Mouse (Mus musculus) spleen, adult 2 months (tissue): ENCODE measurements around the gene Arhgdia.

ENCODE experiments used
- CTCF ChIP-seq: fragments of 200-500 bp; IDR thresholded peaks from 2 replicates; pipeline ENCODE4 v1.5.1; 2011; ENCODE audit warnings: mild to moderate bottlenecking, inconsistent platforms; ENCODE audit not compliant: insufficient read depth, insufficient read length, insufficient replicate concordance; ENCODE audit errors: extremely low read depth
- POLR2A ChIP-seq: fragments of 200-500 bp; IDR thresholded peaks from 2 replicates; pipeline ENCODE4 v1.6.1; 2011; ENCODE audit warnings: low read depth, low read length, inconsistent platforms

DNA sequence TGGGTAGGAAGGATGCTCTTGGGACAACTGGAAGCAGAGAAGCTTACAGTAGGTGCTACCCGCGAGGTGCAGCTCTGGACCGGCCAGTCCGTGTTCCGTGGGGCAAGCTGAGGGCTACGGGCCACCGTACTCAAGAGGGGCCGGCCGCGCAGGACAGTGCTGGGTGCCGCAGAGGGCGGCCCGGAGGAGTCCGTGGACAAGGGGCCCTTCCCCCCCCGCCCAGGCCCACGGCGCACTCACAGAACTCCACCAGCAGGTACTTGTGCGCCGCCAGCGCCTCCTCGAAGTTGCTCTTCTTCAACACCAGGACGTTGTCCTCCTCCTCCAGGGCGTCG, 9.0 kb downstream of the Arhgdia start:
- TF ChIP-seq CTCF (no peak), POLR2A (no peak)
